Mouse (Mus musculus): Measurements from ENCODE around the gene Rab7b. TPM values are rescaled to one million over a fixed set of nuclear protein-coding genes. Genes with fewer than 3 reads are reported as not detected.

Gene Rab7b
- polyA plus RNA-seq, 1 experiment: 4.1 TPM

GRCm38 (mm10) chr1:131664136-131664535 is 24.4 kb upstream of the Rab7b start:
- Histone ChIP-seq H3K79me2 (ENCODE audit: control insufficient read depth, insufficient read depth) (no peaks in the 10 kb centered on the region), H3K36me3 (ENCODE audit: control insufficient read depth, insufficient read depth) (no peaks in the 10 kb centered on the region), H3ac (ENCODE audit: control insufficient read depth, insufficient read length, low read depth) (no peak overlapping the region), H3K27me3 (ENCODE audit: control insufficient read depth, insufficient read depth, insufficient read length) (no peaks in the 10 kb centered on the region), H3K79me3 (ENCODE audit: low read depth) (no peaks in the 10 kb centered on the region), H3K4me3 (ENCODE audit: insufficient read depth, poor library complexity, severe bottlenecking) (no peak overlapping the region)
- no peak for TF ChIP-seq CTCF (IDR thresholded peaks at IDR 0.05; ENCODE audit: control insufficient read depth, insufficient read depth, insufficient read length)
- no peak for TF ChIP-seq MAX (IDR thresholded peaks at IDR 0.05)
- TF ChIP-seq CEBPB (IDR thresholded peaks at IDR 0.05; ENCODE audit: low read depth): no peak

GRCm38 (mm10) chr1:131665886-131666285 is 22.6 kb upstream of the Rab7b start:
- no peaks in the 10 kb centered on the region for H3K79me3 ChIP-seq (ENCODE audit: low read depth)
- no peak overlapping the region for H3ac ChIP-seq (ENCODE audit: control insufficient read depth, insufficient read length, low read depth)
- no peaks in the 10 kb centered on the region for H3K27me3 ChIP-seq (ENCODE audit: control insufficient read depth, insufficient read depth, insufficient read length)
- H3K4me3 ChIP-seq (ENCODE audit: insufficient read depth, poor library complexity, severe bottlenecking): no peak overlapping the region
- H3K36me3 ChIP-seq (ENCODE audit: control insufficient read depth, insufficient read depth): no peaks in the 10 kb centered on the region
- TF ChIP-seq USF1 (IDR thresholded peaks at IDR 0.05; ENCODE audit: low read depth): no peak
- TF ChIP-seq CTCF (IDR thresholded peaks at IDR 0.05; ENCODE audit: control insufficient read depth, insufficient read depth, insufficient read length): no peak
- no peak for TF ChIP-seq MYOD1 (IDR thresholded peaks at IDR 0.05; ENCODE audit: control insufficient read depth, insufficient read length, low read depth)
- TF ChIP-seq MAX (IDR thresholded peaks at IDR 0.05): no peak
- no peak for TF ChIP-seq CEBPB (IDR thresholded peaks at IDR 0.05; ENCODE audit: low read depth)
- TF ChIP-seq MYOG (IDR thresholded peaks at IDR 0.05; ENCODE audit: control insufficient read depth, extremely low read depth, insufficient read length): no peak
- no peak for TF ChIP-seq FOSL1 (IDR thresholded peaks at IDR 0.05; ENCODE audit: insufficient read depth, low read length, poor library complexity, severe bottlenecking)
- no peaks in the 10 kb centered on the region for H3K79me2 ChIP-seq (ENCODE audit: control insufficient read depth, insufficient read depth)

- TF ChIP-seq CTCF (IDR thresholded peaks at IDR 0.05; ENCODE audit: control insufficient read depth, insufficient read depth, insufficient read length) (no peak), USF1 (IDR thresholded peaks at IDR 0.05; ENCODE audit: low read depth) (no peak)
- Histone ChIP-seq H3K79me3 (ENCODE audit: low read depth) (no peaks in the 10 kb centered on the region), H3K27me3 (ENCODE audit: control insufficient read depth, insufficient read depth, insufficient read length) (no peaks in the 10 kb centered on the region), H3K4me3 (ENCODE audit: insufficient read depth, poor library complexity, severe bottlenecking) (no peak overlapping the region), H3K36me3 (ENCODE audit: control insufficient read depth, insufficient read depth) (no peaks in the 10 kb centered on the region), H3ac (ENCODE audit: control insufficient read depth, insufficient read length, low read depth) (no peak overlapping the region), H3K79me2 (ENCODE audit: control insufficient read depth, insufficient read depth) (no peaks in the 10 kb centered on the region)
Measured at GRCm38 (mm10) chr1:131671113-131671512, 17.4 kb upstream of the Rab7b start.

GRCm38 (mm10) chr1:131672361-131672760 is 16.1 kb upstream of the Rab7b start:
- H3K79me2 ChIP-seq (ENCODE audit: control insufficient read depth, insufficient read depth): no peaks in the 10 kb centered on the region
- H3K27me3 ChIP-seq (ENCODE audit: control insufficient read depth, insufficient read depth, insufficient read length): no peaks in the 10 kb centered on the region
- H3ac ChIP-seq (ENCODE audit: control insufficient read depth, insufficient read length, low read depth): no peak overlapping the region
- H3K4me3 ChIP-seq (ENCODE audit: insufficient read depth, poor library complexity, severe bottlenecking): no peak overlapping the region
- H3K79me3 ChIP-seq (ENCODE audit: low read depth): no peaks in the 10 kb centered on the region
- H3K36me3 ChIP-seq (ENCODE audit: control insufficient read depth, insufficient read depth): no peaks in the 10 kb centered on the region
- no peak for TF ChIP-seq MAX (IDR thresholded peaks at IDR 0.05)
- no peak for TF ChIP-seq CTCF (IDR thresholded peaks at IDR 0.05; ENCODE audit: control insufficient read depth, insufficient read depth, insufficient read length)
- no peak for TF ChIP-seq USF1 (IDR thresholded peaks at IDR 0.05; ENCODE audit: low read depth)
- TF ChIP-seq FOSL1 (IDR thresholded peaks at IDR 0.05; ENCODE audit: insufficient read depth, low read length, poor library complexity, severe bottlenecking): no peak
- no peak for TF ChIP-seq CEBPB (IDR thresholded peaks at IDR 0.05; ENCODE audit: low read depth)
- no peak for TF ChIP-seq MYOG (IDR thresholded peaks at IDR 0.05; ENCODE audit: control insufficient read depth, extremely low read depth, insufficient read length)
- no peak for TF ChIP-seq MYOD1 (IDR thresholded peaks at IDR 0.05; ENCODE audit: control insufficient read depth, insufficient read length, low read depth)

GRCm38 (mm10) chr1:131679644-131680043 is 8.9 kb upstream of the Rab7b start:
- no peak for TF ChIP-seq MYOD1 (IDR thresholded peaks at IDR 0.05; ENCODE audit: control insufficient read depth, insufficient read length, low read depth)
- no peak for TF ChIP-seq USF1 (IDR thresholded peaks at IDR 0.05; ENCODE audit: low read depth)
- no peak for TF ChIP-seq MYOG (IDR thresholded peaks at IDR 0.05; ENCODE audit: control insufficient read depth, extremely low read depth, insufficient read length)
- TF ChIP-seq CTCF (IDR thresholded peaks at IDR 0.05; ENCODE audit: control insufficient read depth, insufficient read depth, insufficient read length): no peak
- no peak for TF ChIP-seq FOSL1 (IDR thresholded peaks at IDR 0.05; ENCODE audit: insufficient read depth, low read length, poor library complexity, severe bottlenecking)
- no peak for TF ChIP-seq CEBPB (IDR thresholded peaks at IDR 0.05; ENCODE audit: low read depth)
- TF ChIP-seq MAX (IDR thresholded peaks at IDR 0.05): no peak
- no peaks in the 10 kb centered on the region for H3K79me2 ChIP-seq (ENCODE audit: control insufficient read depth, insufficient read depth)

GRCm38 (mm10) chr1:131687739-131688138 is 756 bp upstream of the Rab7b start:
- Histone ChIP-seq H3K4me3 (ENCODE audit: insufficient read depth, poor library complexity, severe bottlenecking) (no peak overlapping the region), H3K27me3 (ENCODE audit: control insufficient read depth, insufficient read depth, insufficient read length) (no peaks in the 10 kb centered on the region)
- TF ChIP-seq FOSL1 (IDR thresholded peaks at IDR 0.05; ENCODE audit: insufficient read depth, low read length, poor library complexity, severe bottlenecking) (no peak), MYOG (IDR thresholded peaks at IDR 0.05; ENCODE audit: control insufficient read depth, extremely low read depth, insufficient read length) (no peak), MAX (IDR thresholded peaks at IDR 0.05) (no peak), CTCF (IDR thresholded peaks at IDR 0.05; ENCODE audit: control insufficient read depth, insufficient read depth, insufficient read length) (no peak), USF1 (IDR thresholded peaks at IDR 0.05; ENCODE audit: low read depth) (no peak), MYOD1 (IDR thresholded peaks at IDR 0.05; ENCODE audit: control insufficient read depth, insufficient read length, low read depth) (no peak), CEBPB (IDR thresholded peaks at IDR 0.05; ENCODE audit: low read depth) (no peak)

More at GRCm38 (mm10) chr1:131679644-131680043, 8.9 kb upstream of the Rab7b start:
- H3K79me3 ChIP-seq (ENCODE audit: low read depth): no peaks in the 10 kb centered on the region
- no peaks in the 10 kb centered on the region for H3K27me3 ChIP-seq (ENCODE audit: control insufficient read depth, insufficient read depth, insufficient read length)
- H3K36me3 ChIP-seq (ENCODE audit: control insufficient read depth, insufficient read depth): no peaks in the 10 kb centered on the region
- H3ac ChIP-seq (ENCODE audit: control insufficient read depth, insufficient read length, low read depth): no peak overlapping the region
- H3K4me3 ChIP-seq (ENCODE audit: insufficient read depth, poor library complexity, severe bottlenecking): no peak overlapping the region

More at GRCm38 (mm10) chr1:131687739-131688138, 756 bp upstream of the Rab7b start:
- Histone ChIP-seq H3K79me3 (ENCODE audit: low read depth) (peaks cover 3% of the 10 kb centered on the region), H3K36me3 (ENCODE audit: control insufficient read depth, insufficient read depth) (no peaks in the 10 kb centered on the region), H3K79me2 (ENCODE audit: control insufficient read depth, insufficient read depth) (peaks cover 12% of the 10 kb centered on the region), H3ac (ENCODE audit: control insufficient read depth, insufficient read length, low read depth) (no peak overlapping the region)

Data from C2C12 (cell line).